Mouse (Mus musculus) c-Kit-positive CD71-negative TER-119-negative erythroid progenitor cells, embryonic 14.5 days (primary cell): ENCODE data around the gene Cox15.

ENCODE experiments used
- DNase-seq: peaks from one replicate; pipeline ENCODE4 v3.0.0-alpha.2; 2013; ENCODE audit warnings: low read depth

Cox15 gene

GRCm38 (mm10) chr19:43752489-43753225 lies at the start of gene Cox15, which contains the start of gene Cutc:
Cox15 (minus strand) TSS chr19:43753000.
Cutc (plus strand) TSS chr19:43752996.
- peak; percentile 86 for DNase-seq

DNA sequence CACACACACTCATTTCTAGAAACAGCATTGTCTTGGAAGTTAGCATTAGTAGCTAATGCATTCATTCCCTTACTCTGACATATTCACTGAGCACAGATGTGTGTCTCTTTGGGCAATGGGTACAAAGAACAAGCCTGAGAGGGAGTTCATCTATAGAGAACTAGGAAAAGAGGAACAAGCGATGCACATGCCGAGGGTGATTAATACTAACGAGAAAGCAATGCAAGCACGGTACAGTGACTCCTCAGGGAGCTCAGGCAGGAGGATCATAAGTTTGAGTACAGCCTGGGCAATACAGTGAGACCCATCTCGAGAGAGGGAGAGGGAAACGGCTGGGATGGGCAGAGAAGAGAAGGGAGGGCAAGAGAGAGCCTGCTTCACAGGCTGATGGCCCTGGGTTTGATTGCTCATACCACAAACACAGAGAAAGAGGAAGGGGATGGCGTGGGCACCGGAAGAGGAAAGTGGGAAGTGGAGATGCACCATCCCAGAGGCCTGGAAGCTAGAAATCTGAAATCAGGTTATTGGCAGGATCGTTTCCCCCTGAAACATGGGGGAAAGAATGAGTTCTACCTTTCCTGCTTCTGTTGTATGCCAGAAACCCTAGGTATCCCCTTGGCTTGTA lies 48.7 kb upstream of the Cox15 start:
- DNase-seq, result no peak

DNA sequence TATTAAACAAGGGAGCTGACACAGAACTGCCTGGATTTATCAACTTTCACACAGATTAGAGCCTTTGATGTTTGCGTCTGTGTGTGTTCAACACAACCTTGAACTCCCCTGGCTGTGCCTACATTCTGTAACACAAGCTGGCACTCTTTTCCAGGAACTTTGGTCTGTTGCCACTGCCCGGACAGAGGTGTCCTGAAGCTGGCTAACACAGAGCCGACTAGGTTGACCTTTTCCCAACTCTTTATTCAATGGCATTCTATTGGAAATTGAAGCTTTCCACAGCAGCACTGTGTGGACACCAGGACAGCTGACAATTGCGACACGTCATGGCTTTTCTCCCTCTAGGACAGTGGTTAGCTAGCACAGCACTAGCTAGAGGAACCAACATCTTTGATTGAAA lies 44.4 kb upstream of the Cox15 start:
- DNase-seq, result no peak

DNA sequence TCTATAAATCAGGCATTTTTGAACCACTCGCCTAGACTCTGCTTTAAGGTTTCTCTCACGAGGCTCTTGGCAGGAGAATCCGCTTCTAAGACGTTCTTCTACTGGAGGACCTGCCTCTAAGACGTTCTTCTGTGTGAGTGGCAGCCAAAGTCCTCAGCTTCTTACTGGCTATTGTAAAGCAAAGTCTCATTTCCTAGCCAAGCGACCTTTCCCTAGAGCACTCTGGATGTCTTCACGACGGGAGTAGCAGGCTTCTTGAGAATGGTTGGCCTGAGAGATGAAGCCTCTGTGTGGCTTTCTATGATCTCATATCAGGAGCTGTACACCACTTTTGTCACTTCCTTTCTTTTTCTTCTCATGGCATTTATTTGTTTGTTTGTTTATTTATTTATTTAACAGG lies 42.7 kb upstream of the Cox15 start:
- DNase-seq, result no peak

GRCm38 (mm10) chr19:43793951-43794350 lies 41.2 kb upstream of the Cox15 start:
- DNase-seq, result no peak

- DNase-seq, result no peak
Measured at GRCm38 (mm10) chr19:43792537-43792936, 39.7 kb upstream of the Cox15 start.

DNA sequence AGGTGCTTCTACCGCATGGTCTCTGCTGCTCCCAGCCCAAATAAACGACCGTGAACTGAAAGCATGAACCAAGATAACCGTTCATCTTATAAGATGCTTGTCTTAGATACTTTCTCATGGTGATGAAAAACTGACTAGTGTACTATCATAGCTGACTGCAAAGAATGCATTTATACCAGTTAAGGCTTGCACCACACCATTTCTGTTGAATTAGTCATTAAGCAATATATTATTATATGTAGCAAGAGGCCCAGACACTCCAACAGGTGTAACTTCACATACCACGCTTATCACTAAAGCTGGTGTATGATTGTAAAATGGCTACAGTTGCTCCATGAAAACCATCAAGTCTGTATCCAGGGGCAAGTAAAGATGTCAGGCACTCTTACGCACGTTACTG lies 37.0 kb upstream of the Cox15 start:
- DNase-seq, result no peak

- DNase-seq, result no peak
Measured at GRCm38 (mm10) chr19:43786249-43787026, 33.6 kb upstream of the Cox15 start.

DNA sequence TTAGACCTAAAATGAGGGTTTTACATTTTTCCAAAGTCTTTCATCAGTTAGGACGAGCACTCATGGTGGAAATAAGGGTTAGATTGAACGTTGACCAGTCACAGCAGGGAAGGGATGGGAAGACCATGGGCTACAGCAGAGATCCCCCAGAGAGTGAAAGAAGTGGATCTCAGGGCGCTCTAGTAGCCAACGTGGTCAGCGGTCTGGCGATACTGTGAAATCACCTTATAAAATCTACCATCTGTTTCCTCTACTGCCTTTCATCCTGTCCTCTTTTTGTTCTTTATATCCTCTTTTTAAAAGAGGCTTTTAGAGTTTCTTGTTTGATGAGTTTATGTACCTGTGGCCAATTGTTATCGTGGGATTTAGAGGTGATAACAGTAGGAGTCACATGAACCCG lies 32.0 kb upstream of the Cox15 start:
- no peak for DNase-seq

- no peak for DNase-seq
Measured at GRCm38 (mm10) chr19:43781980-43782379, 29.2 kb upstream of the Cox15 start, which contains the start of gene Abcc2. Abcc2 (plus strand) TSS chr19:43782192.

- no peak for DNase-seq
Measured at GRCm38 (mm10) chr19:43780391-43780790, 27.6 kb upstream of the Cox15 start.

DNA sequence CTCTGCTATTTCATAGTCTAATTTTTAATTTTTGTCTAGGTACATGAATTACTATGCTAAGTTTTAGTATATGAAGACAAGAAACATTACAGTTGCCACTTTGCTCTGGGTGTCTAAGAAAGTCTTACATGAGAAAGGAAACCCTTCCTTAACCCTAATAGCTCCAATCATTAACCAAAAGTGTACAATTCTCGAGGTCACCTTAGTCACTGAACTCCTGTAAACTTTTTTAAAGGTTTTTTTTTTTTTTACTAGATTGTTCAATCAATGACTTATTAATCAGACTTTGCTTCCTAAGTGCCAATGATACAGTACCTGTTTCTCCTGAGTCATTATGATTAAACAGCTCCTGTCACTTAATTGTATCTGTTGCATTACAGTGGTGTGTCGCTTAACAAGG lies 24.5 kb upstream of the Cox15 start:
- no peak for DNase-seq

DNA sequence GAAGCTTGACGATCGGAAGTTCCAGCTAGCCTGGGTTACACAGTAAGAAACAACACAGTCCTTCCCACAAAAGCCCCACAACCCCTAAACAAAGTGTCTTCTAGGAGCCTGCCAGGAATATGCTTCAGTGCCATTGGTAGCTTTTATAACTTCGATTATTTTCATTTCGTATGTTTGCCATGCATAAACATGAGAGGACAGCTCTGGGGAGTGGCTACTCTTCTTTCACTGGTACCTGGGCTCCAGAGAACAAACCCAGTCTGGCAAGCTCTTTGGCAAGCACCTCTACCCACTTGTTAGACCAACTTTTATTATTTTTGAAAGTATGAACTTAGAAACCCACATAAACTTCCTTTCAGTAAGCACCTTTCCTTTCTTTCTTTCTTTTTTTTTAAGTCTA lies 23.8 kb upstream of the Cox15 start:
- no peak for DNase-seq

GRCm38 (mm10) chr19:43775433-43775832 lies 22.6 kb upstream of the Cox15 start:
- no peak for DNase-seq

DNA sequence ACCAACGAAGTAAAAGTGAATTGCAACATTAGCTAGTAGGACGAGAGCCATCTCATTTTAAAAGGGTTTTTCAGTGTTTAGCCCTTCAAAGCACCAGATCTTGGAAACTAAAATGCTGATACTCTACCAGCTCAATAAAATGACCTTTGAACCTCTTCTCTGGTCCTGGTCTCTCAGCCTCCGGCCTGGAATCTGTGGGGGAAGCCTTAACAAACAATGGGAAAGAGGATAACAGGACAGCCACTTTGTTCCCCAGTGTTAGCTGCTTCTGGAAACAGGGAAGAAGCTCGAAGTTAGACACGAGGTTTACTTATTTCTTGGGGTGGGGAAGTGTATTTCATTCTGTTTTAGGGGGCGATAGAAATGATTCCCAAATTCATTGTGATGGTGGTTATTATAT lies 19.5 kb upstream of the Cox15 start:
- DNase-seq, result no peak

GRCm38 (mm10) chr19:43771499-43771969 lies 18.7 kb upstream of the Cox15 start:
- peak; percentile 52 for DNase-seq

- no peak for DNase-seq
Measured at GRCm38 (mm10) chr19:43770584-43770983, 17.8 kb upstream of the Cox15 start.

DNA sequence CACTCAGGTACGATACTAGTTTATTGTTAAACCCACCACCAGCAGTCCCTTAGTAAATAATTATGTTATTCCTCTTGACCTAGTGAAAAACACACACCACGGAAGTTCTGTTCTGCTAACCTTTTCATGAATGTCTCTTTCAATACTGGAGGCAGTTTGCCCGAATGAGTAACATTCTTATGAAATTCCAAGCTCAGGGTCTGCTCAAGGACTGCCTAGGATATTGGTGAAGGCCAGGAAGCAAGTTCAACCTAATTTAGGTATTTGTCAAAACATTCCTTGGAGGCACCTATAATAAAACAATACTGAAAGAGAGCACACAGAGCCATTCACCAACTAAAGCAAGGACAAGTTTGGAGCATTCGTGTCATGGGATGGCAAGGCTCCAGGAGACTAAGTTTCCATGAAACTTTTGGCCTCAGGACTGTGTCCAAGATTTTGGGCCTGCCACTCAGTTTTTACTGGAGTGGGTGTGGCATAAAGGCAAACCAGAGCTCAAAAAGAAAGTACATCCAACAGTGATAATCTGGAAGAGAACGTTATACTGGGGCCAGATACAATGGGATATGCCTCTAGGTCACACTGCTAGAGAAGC lies 16.7 kb upstream of the Cox15 start:
- no peak for DNase-seq

DNA sequence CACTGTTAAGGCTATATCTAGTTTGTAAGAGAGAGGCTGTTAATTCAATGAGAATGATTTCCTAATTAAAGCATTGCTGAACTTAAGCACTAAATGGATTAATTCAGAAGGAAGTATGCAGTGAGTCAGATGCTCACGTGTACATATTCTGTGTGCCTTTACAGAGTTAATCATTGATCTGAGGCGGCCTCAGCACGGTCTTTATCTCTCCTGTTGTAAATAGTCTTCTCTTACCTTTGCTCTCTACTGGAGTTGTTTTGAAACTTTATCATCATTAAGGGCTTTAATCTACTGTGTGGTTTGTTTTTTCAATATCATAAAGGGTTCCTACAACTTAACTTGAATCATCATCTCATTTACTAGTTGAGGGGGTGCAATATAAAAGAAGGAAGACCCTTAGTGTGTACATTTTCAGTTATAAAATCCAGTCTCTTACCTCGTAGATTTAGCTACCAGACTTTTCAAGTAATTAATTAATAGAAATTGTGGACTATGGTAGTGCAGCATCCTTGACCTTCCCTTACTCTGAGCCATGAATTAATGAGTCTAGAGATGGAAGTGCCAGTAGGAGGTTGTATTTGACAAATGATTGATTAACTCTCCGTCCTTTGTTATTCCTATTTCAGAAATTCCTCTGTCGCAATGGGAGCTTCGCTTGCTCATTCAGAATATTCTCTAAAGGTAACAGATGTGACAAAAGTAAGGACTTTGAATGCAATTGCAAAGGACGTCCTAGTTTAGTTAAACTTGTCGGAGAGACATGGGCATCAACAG lies 14.9 kb upstream of the Cox15 start:
- DNase-seq, result no peak

DNA sequence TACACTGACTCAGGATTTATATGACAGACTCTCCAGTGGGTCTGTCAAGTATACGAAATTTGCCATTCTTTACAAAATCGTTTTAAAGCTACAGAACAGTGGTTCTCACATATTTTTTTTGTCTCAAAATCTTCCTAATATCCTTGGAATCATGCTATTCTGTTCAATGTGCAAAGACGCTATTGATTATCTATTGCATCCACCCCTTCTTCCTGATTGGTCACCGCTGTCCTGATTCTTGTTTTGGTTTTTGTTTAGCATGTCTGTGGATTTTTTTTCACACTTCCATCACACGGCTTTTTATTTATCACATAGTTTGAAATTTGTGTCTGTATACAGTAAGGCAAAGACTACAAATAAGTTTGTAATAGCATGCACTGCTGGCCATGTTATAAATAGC lies 13.7 kb upstream of the Cox15 start:
- DNase-seq, result no peak

DNA sequence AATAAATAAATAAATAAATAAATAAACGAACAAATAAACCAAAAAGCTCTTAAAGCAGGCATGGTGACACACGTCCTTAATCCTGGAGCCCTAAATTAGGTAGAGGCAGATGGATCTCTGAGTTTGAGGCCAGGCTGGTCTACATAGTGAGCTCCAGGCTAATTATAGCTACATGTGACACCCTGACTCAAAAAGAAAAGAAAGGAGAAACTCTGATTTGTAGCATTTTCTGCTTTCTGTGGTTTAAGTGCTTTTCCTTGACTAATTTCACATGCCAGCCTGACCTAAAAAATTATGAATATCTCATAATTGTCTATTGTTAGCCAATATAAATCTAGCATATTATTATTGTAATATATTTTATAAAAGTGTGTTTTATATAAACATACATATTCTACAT lies 9.6 kb upstream of the Cox15 start:
- no peak for DNase-seq
